Mouse (Mus musculus) hindbrain, embryonic 11.5 days (tissue): ENCODE data around the gene Usp30. TPM values are rescaled to one million over a fixed set of nuclear protein-coding genes. Genes with fewer than 3 reads are reported as not detected.

Source experiments
- ATAC-seq: fragments of 200-750 bp; cut with Nextera tagmentation; 2 replicates; pipeline ENCODE4 v1.8.0; 2017; ENCODE audit warnings: mild to moderate bottlenecking, moderate TSS enrichment, moderate library complexity; ENCODE audit not compliant: low FRiP score
- DNase-seq: peaks from one replicate; pipeline ENCODE4 v3.0.0-alpha.2; 2015; ENCODE audit warnings: low spot score
- H3K27ac ChIP-seq: fragments of 300-500 bp; sonication (generic); 2 replicates; pipeline ENCODE4 v1.5.1; 2014; ENCODE audit warnings: mild to moderate bottlenecking, low read depth, low read length
- H3K27me3 ChIP-seq: fragments of 300-500 bp; sonication (generic); 2 replicates; pipeline ENCODE4 v1.6.1; 2014; ENCODE audit warnings: mild to moderate bottlenecking, low read length, moderate library complexity, mixed read lengths; ENCODE audit not compliant: control insufficient read depth, insufficient read depth
- H3K36me3 ChIP-seq: fragments of 300-500 bp; sonication (generic); 2 replicates; pipeline ENCODE4 v1.6.1; 2014; ENCODE audit warnings: mild to moderate bottlenecking, low read length, moderate library complexity, mixed read lengths; ENCODE audit not compliant: control insufficient read depth, insufficient read depth
- H3K4me1 ChIP-seq: fragments of 300-500 bp; sonication (generic); replicated peaks from 2 replicates; pipeline ENCODE4 v1.6.1; 2014; ENCODE audit warnings: low read length, mixed read lengths; ENCODE audit not compliant: control insufficient read depth, insufficient read depth
- H3K4me2 ChIP-seq: fragments of 300-500 bp; sonication (generic); replicated peaks from 2 replicates; pipeline ENCODE4 v1.6.1; 2014; ENCODE audit warnings: mild to moderate bottlenecking, low read depth, low read length
- H3K4me3 ChIP-seq: fragments of 300-500 bp; sonication (generic); 2 replicates; pipeline ENCODE4 v1.5.1; 2014; ENCODE audit warnings: low read depth, low read length
- H3K9ac ChIP-seq: fragments of 300-500 bp; sonication (generic); 2 replicates; pipeline ENCODE4 v1.6.1; 2014; ENCODE audit warnings: low read depth, low read length
- H3K9me3 ChIP-seq: fragments of 300-500 bp; sonication (generic); 2 replicates; pipeline ENCODE4 v1.6.1; 2016; ENCODE audit warnings: low read length; ENCODE audit not compliant: control insufficient read depth
- WGBS: fragments of 180-500 bp; shearing (Covaris S2); extraction: QIAGEN DNeasy Blood & Tissue Kit; methylation state at CpG from one replicate; pipeline ENCODE4 v1.1.7; 2014; 5-methylcytosine and 5-hydroxymethylcytosine counted together
- polyA plus RNA-seq: library from polyadenylated mRNA; unstranded; fragments of >200 nt; fragmentation: Nextera tagmentation; extraction: Ambion mirVana; gene quantifications from 2 replicates; pipeline ENCODE4 v1.2.1, GENCODE M21; 2014

The Usp30 gene
- polyA plus RNA-seq, 1 experiment from 2014 or later = 11.1 TPM

- H3K4me1 ChIP-seq = no peaks in the 10 kb centered on the region
- no peaks in the 10 kb centered on the region for H3K36me3 ChIP-seq
- no peak for DNase-seq
- H3K4me3 ChIP-seq = no peak overlapping the region
- no peak overlapping the region for H3K4me2 ChIP-seq
- no peaks in the 10 kb centered on the region for H3K27me3 ChIP-seq
- no peak for ATAC-seq
- 83% methylated on average over 5 of the region's 5 CpGs for WGBS
- H3K27ac ChIP-seq = no peak overlapping the region
- H3K9me3 ChIP-seq = no peaks in the 10 kb centered on the region
- no peak overlapping the region for H3K9ac ChIP-seq
Observed at GRCm38 (mm10) chr5:114154765-114155164, 89.5 kb downstream of the Usp30 start.

GRCm38 (mm10) chr5:114155168-114155933 lies 90.1 kb downstream of the Usp30 start:
- no peaks in the 10 kb centered on the region for H3K36me3 ChIP-seq
- no peaks in the 10 kb centered on the region for H3K9me3 ChIP-seq
- H3K27ac ChIP-seq = no peak overlapping the region
- DNase-seq (no peak), ATAC-seq (no peak)
- no peaks in the 10 kb centered on the region for H3K27me3 ChIP-seq
- H3K4me2 ChIP-seq = no peak overlapping the region
- no peak overlapping the region for H3K9ac ChIP-seq
- no peak overlapping the region for H3K4me3 ChIP-seq
- H3K4me1 ChIP-seq = no peaks in the 10 kb centered on the region
- WGBS = 68% methylated on average over 9 of the region's 9 CpGs

- Histone ChIP-seq H3K4me1 (no peaks in the 10 kb centered on the region), H3K9ac (no peak overlapping the region), H3K9me3 (no peaks in the 10 kb centered on the region), H3K27me3 (no peaks in the 10 kb centered on the region), H3K4me2 (no peak overlapping the region), H3K36me3 (no peaks in the 10 kb centered on the region), H3K4me3 (no peak overlapping the region), H3K27ac (no peak overlapping the region)
- ATAC-seq (no peak), DNase-seq (no peak)
- WGBS = 39% methylated on average over 7 of the region's 7 CpGs
Observed at GRCm38 (mm10) chr5:114157236-114157635, 92.0 kb downstream of the Usp30 start.

- Histone ChIP-seq H3K9me3 (no peaks in the 10 kb centered on the region), H3K4me2 (no peak overlapping the region), H3K27ac (no peak overlapping the region), H3K4me3 (no peak overlapping the region), H3K27me3 (no peaks in the 10 kb centered on the region), H3K36me3 (no peaks in the 10 kb centered on the region), H3K4me1 (no peaks in the 10 kb centered on the region), H3K9ac (no peak overlapping the region)
- WGBS = 82% methylated on average over 6 of the region's 6 CpGs
- ATAC-seq (no peak), DNase-seq (no peak)
Observed at GRCm38 (mm10) chr5:114161424-114161823, 96.2 kb downstream of the Usp30 start.

- 52% methylated on average over 12 of the region's 12 CpGs for WGBS
Observed at GRCm38 (mm10) chr5:114162106-114162815, 97.0 kb downstream of the Usp30 start.

GRCm38 (mm10) chr5:114163117-114163696 lies 97.9 kb downstream of the Usp30 start:
- WGBS = 85% methylated on average over 6 of the region's 6 CpGs

More at GRCm38 (mm10) chr5:114162106-114162815, 97.0 kb downstream of the Usp30 start:
- Histone ChIP-seq H3K36me3 (no peaks in the 10 kb centered on the region), H3K4me1 (no peaks in the 10 kb centered on the region), H3K9ac (no peak overlapping the region), H3K4me3 (no peak overlapping the region), H3K9me3 (no peaks in the 10 kb centered on the region), H3K27me3 (no peaks in the 10 kb centered on the region), H3K27ac (no peak overlapping the region), H3K4me2 (no peak overlapping the region)
- no peak for DNase-seq
- ATAC-seq = no peak

GRCm38 (mm10) chr5:114170345-114170744 lies 105.1 kb downstream of the Usp30 start:
- H3K9ac ChIP-seq = no peak overlapping the region
- no peaks in the 10 kb centered on the region for H3K9me3 ChIP-seq
- H3K36me3 ChIP-seq = no peaks in the 10 kb centered on the region
- no peak overlapping the region for H3K4me3 ChIP-seq
- WGBS = 81% methylated on average over 7 of the region's 7 CpGs
- DNase-seq (no peak), ATAC-seq (no peak)
- no peaks in the 10 kb centered on the region for H3K4me1 ChIP-seq
- H3K27me3 ChIP-seq = peaks cover 5% of the 10 kb centered on the region; the same call in 1 of the 2 replicates
- no peak overlapping the region for H3K4me2 ChIP-seq
- H3K27ac ChIP-seq = no peak overlapping the region

More at GRCm38 (mm10) chr5:114163117-114163696, 97.9 kb downstream of the Usp30 start:
- ATAC-seq (no peak), DNase-seq (no peak)
- H3K4me2 ChIP-seq = no peak overlapping the region
- no peaks in the 10 kb centered on the region for H3K27me3 ChIP-seq
- H3K36me3 ChIP-seq = no peaks in the 10 kb centered on the region
- no peak overlapping the region for H3K27ac ChIP-seq
- no peak overlapping the region for H3K9ac ChIP-seq
- H3K4me3 ChIP-seq = no peak overlapping the region
- H3K9me3 ChIP-seq = no peaks in the 10 kb centered on the region
- H3K4me1 ChIP-seq = no peaks in the 10 kb centered on the region

- Histone ChIP-seq H3K9ac (no peak overlapping the region), H3K4me2 (no peak overlapping the region), H3K27me3 (peaks cover 5% of the 10 kb centered on the region; the same call in 1 of the 2 replicates), H3K4me3 (no peak overlapping the region), H3K36me3 (no peaks in the 10 kb centered on the region), H3K27ac (no peak overlapping the region), H3K4me1 (peaks cover 4% of the 10 kb centered on the region; the same call in 1 of the 2 replicates), H3K9me3 (no peaks in the 10 kb centered on the region)
- ATAC-seq (no peak), DNase-seq (no peak)
- 89% methylated on average over 3 of the region's 3 CpGs for WGBS
Observed at GRCm38 (mm10) chr5:114172936-114173335, 107.7 kb downstream of the Usp30 start.
